Mouse (Mus musculus) embryonic fibroblast, embryonic 13.5 days (primary cell): ENCODE data around the gene BC067074.

ENCODE experiments used
- CTCF ChIP-seq: IDR thresholded peaks from 2 replicates; pipeline ENCODE4 v1.5.1; 2011; ENCODE audit warnings: mild to moderate bottlenecking, control low read depth, low read length, moderate library complexity, borderline replicate concordance; ENCODE audit not compliant: insufficient read depth
- POLR2A ChIP-seq: IDR thresholded peaks from 2 replicates; pipeline ENCODE4 v1.6.1; 2011; ENCODE audit warnings: low read depth, mild to moderate bottlenecking, control low read depth, low read length, moderate library complexity

DNA sequence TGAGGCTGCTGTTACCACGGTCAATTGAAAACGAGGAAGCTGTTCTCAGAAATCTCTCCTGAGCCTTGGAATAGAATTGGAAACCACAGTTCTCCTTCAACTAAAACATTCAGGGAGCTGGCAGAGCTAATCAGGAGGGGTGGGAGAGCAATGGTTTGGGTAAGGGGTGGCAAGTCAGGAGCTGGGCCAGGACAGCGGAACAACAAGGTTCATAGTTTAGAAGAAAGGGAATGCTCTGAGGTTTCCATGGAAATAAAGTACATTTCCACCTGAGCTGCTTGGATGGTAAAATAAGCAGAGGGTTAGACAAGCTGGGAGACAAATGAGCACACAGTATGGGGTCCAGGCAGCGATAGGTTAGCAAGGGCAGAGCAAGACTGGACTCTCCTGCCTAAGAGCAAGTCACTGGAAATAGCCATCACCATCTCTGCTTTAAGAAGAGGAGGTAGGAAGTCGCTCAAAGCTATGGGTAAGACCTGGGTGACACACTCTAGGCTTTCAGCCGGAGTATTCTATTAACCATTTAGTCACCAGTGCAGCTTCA is 86.9 kb downstream of the BC067074 start:
- no peak for TF ChIP-seq POLR2A
- no peak for TF ChIP-seq CTCF
